Mouse (Mus musculus): ENCODE measurements at regions not wholly inside any gene's neighbourhood (a gene's known extent, or its start where the extent isn't known, plus 50 kb on each side); places are given as distances from the start of the nearest gene placed in this dataset.

DNA sequence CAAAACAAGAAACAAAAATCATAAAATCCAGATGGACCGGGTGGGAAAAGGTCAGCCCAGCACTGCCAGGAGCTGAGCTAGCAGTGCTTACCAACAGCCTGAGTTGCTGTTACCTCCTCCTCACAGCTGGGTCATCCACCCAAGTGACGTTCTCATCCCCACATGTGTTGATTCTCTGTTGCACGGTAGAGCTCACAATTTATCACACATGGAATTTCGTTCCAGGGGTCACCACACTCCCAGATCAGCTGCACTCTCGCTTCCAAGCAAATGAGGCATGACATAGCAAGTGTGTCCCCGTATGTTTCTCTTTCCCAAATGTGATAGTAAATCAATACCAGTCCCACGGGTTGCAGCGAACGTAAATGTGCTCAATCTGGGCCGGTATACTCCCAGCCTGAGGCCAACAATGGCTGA lies 445.1 kb upstream of the Mctp2 start:
- TF ChIP-seq POLR2A (IDR thresholded peaks at IDR 0.05; ENCODE audit: borderline replicate concordance, low read depth, low read length) = no peak
- TF ChIP-seq CTCF (IDR thresholded peaks at IDR 0.05; ENCODE audit: low read depth, low read length) = no peak
